Mouse (Mus musculus): ENCODE results near the gene Fbxo4.

DNA sequence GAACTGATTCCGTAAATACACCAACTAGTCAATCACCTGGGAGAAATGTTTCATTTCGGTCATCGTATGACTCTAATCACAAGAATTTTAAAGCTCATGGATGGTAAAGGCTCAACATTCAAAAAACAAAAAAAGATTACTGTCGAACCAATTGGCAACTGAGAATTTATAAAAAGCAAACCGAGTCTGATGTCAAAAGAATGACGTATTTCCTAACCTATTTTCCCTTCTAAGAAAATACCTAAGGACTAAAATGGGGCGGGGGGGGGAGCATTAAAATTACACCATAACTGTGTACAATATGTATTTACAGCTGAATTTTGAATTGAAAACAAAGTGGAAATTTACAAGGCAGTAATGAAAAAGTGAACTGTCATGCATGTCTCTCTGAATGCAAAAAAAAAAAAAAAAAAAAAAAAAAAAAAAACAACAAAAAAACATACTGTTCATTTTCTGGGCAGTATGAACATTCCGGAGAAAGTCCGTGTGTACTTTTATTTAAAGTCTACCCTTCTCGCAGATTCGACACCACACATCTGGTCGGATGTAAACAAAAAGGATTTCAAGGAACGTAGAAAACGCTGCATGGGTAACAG is 15.6 kb upstream of the Fbxo4 start:
- TF ChIP-seq CTCF (IDR thresholded peaks at IDR 0.05; ENCODE audit: extremely low read depth, insufficient read length, insufficient replicate concordance, low read depth, low read length) (no peak), POLR2A (IDR thresholded peaks at IDR 0.05; ENCODE audit: low read depth, low read length) (no peak)

All from small intestine, adult 2 months (tissue).